Mouse (Mus musculus) midbrain, embryonic 11.5 days (tissue): ENCODE data around the gene Itih4. TPM values are rescaled to one million over a fixed set of nuclear protein-coding genes. Genes with fewer than 3 reads are reported as not detected.

Experiments used
- ATAC-seq: fragments of 200-750 bp; cut with Nextera tagmentation; 2 replicates; pipeline ENCODE4 v1.8.0; 2017; ENCODE audit warnings: moderate TSS enrichment, moderate library complexity; ENCODE audit not compliant: low FRiP score
- DNase-seq: peaks from one replicate; pipeline ENCODE4 v3.0.0; 2015; ENCODE audit warnings: low spot score; ENCODE audit errors: missing footprints
- H3K27ac ChIP-seq: fragments of 300-500 bp; sonication (generic); 2 replicates; pipeline ENCODE4 v1.5.1; 2014; ENCODE audit warnings: low read depth, low read length
- H3K27me3 ChIP-seq: fragments of 300-500 bp; sonication (generic); 2 replicates; pipeline ENCODE4 v1.6.1; 2014; ENCODE audit warnings: mild to moderate bottlenecking, low read length, moderate library complexity, mixed read lengths; ENCODE audit not compliant: control insufficient read depth, insufficient read depth
- H3K36me3 ChIP-seq: fragments of 300-500 bp; sonication (generic); 2 replicates; pipeline ENCODE4 v1.6.1; 2014; ENCODE audit warnings: mild to moderate bottlenecking, low read length, moderate library complexity, mixed read lengths; ENCODE audit not compliant: control insufficient read depth, insufficient read depth
- H3K4me1 ChIP-seq: fragments of 300-500 bp; sonication (generic); 2 replicates; pipeline ENCODE4 v1.6.1; 2014; ENCODE audit warnings: low read length; ENCODE audit not compliant: control insufficient read depth, insufficient read depth
- H3K4me2 ChIP-seq: fragments of 300-500 bp; sonication (generic); 2 replicates; pipeline ENCODE4 v1.6.1; 2014; ENCODE audit warnings: mild to moderate bottlenecking, moderate library complexity
- H3K4me3 ChIP-seq: fragments of 300-500 bp; sonication (generic); 2 replicates; pipeline ENCODE4 v1.5.1; 2014; ENCODE audit warnings: low read depth, low read length
- H3K9ac ChIP-seq: fragments of 300-500 bp; sonication (generic); 2 replicates; pipeline ENCODE4 v1.6.1; 2014; ENCODE audit warnings: low read length
- H3K9me3 ChIP-seq: fragments of 300-500 bp; sonication (generic); 2 replicates; pipeline ENCODE4 v1.6.1; 2016; ENCODE audit warnings: low read length; ENCODE audit not compliant: control insufficient read depth
- WGBS: fragments of 180-500 bp; shearing (Covaris S2); extraction: QIAGEN DNeasy Blood & Tissue Kit; methylation state at CpG from one replicate; pipeline ENCODE4 v1.1.7; 2014; 5-methylcytosine and 5-hydroxymethylcytosine counted together
- polyA plus RNA-seq: library from polyadenylated mRNA; unstranded; fragments of >200 nt; fragmentation: Nextera tagmentation; extraction: Ambion mirVana; gene quantifications from 2 replicates; pipeline ENCODE4 v1.2.1, GENCODE M21; 2014

The Itih4 gene
- polyA plus RNA-seq, 1 experiment from 2014 or later = not detected

DNA sequence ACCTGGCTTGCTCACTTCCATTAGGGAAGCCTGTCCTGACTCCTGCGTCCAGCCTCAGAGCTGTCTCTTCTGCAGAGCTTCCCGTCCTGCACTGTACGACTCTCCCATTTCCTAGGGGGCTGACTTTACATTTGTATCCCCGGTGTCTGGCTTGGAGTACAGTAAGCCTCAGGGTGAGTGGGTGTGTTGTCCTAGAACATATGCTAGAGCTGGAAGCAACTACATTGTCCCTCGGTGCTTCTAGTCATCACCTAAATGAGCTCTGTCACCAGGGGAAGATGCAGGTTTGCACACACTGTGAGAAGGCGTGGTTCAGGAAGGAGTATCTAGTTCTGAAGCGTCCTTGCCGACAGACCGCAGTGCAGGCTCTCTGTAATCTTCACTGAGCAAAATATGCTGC, 23.9 kb upstream of the Itih4 start:
- ATAC-seq = no peak
- Histone ChIP-seq H3K4me2 (no peak overlapping the region), H3K4me1 (no peaks in the 10 kb centered on the region), H3K9ac (no peak overlapping the region), H3K36me3 (no peaks in the 10 kb centered on the region), H3K9me3 (no peaks in the 10 kb centered on the region), H3K4me3 (no peak overlapping the region), H3K27ac (no peak overlapping the region), H3K27me3 (no peaks in the 10 kb centered on the region)
- 90% methylated on average over 9 of the region's 9 CpGs for WGBS
- no peak for DNase-seq

GRCm38 (mm10) chr14:30865311-30865710, 21.0 kb upstream of the Itih4 start:
- H3K27ac ChIP-seq = no peak overlapping the region
- ATAC-seq (no peak), DNase-seq (no peak)
- H3K4me2 ChIP-seq = no peak overlapping the region
- H3K36me3 ChIP-seq = no peaks in the 10 kb centered on the region
- 58% methylated on average over 3 of the region's 3 CpGs for WGBS
- H3K27me3 ChIP-seq = no peaks in the 10 kb centered on the region
- H3K9ac ChIP-seq = no peak overlapping the region
- no peaks in the 10 kb centered on the region for H3K9me3 ChIP-seq
- H3K4me3 ChIP-seq = no peak overlapping the region
- H3K4me1 ChIP-seq = no peaks in the 10 kb centered on the region

DNA sequence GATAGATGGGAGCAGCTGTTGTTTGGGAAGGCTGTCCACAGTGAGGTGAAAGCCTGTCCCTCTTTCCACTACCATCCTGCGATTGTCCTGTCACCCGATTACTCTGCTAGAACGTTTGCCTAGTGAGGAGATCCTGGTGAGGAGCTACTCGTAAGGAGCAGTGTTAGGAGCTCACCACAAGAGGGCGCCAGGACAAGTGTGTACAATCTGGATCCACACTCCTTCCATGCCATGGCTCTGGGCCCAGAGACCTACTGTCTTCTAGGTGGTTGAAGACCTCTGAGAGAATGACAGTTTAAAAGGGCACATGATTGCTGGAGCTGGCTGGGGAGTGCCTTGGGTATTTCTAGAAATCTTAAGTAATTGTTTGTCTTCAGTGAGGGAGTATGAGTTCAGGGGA, 19.2 kb upstream of the Itih4 start:
- no peak overlapping the region for H3K4me2 ChIP-seq
- H3K27ac ChIP-seq = no peak overlapping the region
- no peak overlapping the region for H3K9ac ChIP-seq
- no peaks in the 10 kb centered on the region for H3K4me1 ChIP-seq
- H3K27me3 ChIP-seq = no peaks in the 10 kb centered on the region
- no peak overlapping the region for H3K4me3 ChIP-seq
- H3K36me3 ChIP-seq = no peaks in the 10 kb centered on the region
- ATAC-seq (no peak), DNase-seq (peak; percentile 93)
- H3K9me3 ChIP-seq = no peaks in the 10 kb centered on the region
- 32% methylated on average over 5 of the region's 5 CpGs for WGBS

- Histone ChIP-seq H3K36me3 (no peaks in the 10 kb centered on the region), H3K9ac (no peak overlapping the region), H3K27me3 (no peaks in the 10 kb centered on the region), H3K4me1 (no peaks in the 10 kb centered on the region), H3K4me3 (no peak overlapping the region), H3K9me3 (no peaks in the 10 kb centered on the region), H3K27ac (no peak overlapping the region), H3K4me2 (no peak overlapping the region)
- 93% methylated on average over 10 of the region's 10 CpGs for WGBS
- no peak for ATAC-seq
- no peak for DNase-seq
Observed at GRCm38 (mm10) chr14:30868826-30869225, 17.4 kb upstream of the Itih4 start.

- 91% methylated on average over 8 of the region's 8 CpGs for WGBS
- ATAC-seq (no peak), DNase-seq (no peak)
- Histone ChIP-seq H3K9ac (no peak overlapping the region), H3K4me2 (no peak overlapping the region), H3K27me3 (no peaks in the 10 kb centered on the region), H3K4me1 (no peaks in the 10 kb centered on the region), H3K4me3 (no peak overlapping the region), H3K9me3 (no peaks in the 10 kb centered on the region), H3K36me3 (no peaks in the 10 kb centered on the region; the same call in 1 of the 2 replicates), H3K27ac (no peak overlapping the region)
Observed at GRCm38 (mm10) chr14:30869391-30869801, 16.9 kb upstream of the Itih4 start.

- Histone ChIP-seq H3K27me3 (no peaks in the 10 kb centered on the region), H3K9me3 (no peaks in the 10 kb centered on the region), H3K27ac (no peak overlapping the region), H3K4me1 (no peaks in the 10 kb centered on the region), H3K36me3 (no peaks in the 10 kb centered on the region; the same call in 1 of the 2 replicates), H3K4me2 (no peak overlapping the region), H3K9ac (no peak overlapping the region), H3K4me3 (no peak overlapping the region)
- DNase-seq = no peak
- 90% methylated on average over 25 of the region's 25 CpGs for WGBS
- ATAC-seq = no peak
Observed at GRCm38 (mm10) chr14:30870206-30871147, 15.8 kb upstream of the Itih4 start.

- Histone ChIP-seq H3K4me1 (no peaks in the 10 kb centered on the region), H3K9ac (no peak overlapping the region), H3K27me3 (no peaks in the 10 kb centered on the region), H3K27ac (no peak overlapping the region), H3K4me2 (no peak overlapping the region), H3K4me3 (no peak overlapping the region), H3K9me3 (no peaks in the 10 kb centered on the region), H3K36me3 (no peaks in the 10 kb centered on the region; the same call in 1 of the 2 replicates)
- WGBS = 80% methylated on average over 18 of the region's 18 CpGs
- DNase-seq = no peak
- ATAC-seq = no peak
Observed at GRCm38 (mm10) chr14:30874095-30874700, 12.1 kb upstream of the Itih4 start.

GRCm38 (mm10) chr14:30875130-30875865, 11.0 kb upstream of the Itih4 start:
- Histone ChIP-seq H3K4me2 (no peak overlapping the region), H3K9ac (no peak overlapping the region), H3K27me3 (no peaks in the 10 kb centered on the region), H3K4me3 (no peak overlapping the region), H3K27ac (no peak overlapping the region), H3K4me1 (no peaks in the 10 kb centered on the region), H3K9me3 (no peaks in the 10 kb centered on the region), H3K36me3 (no peaks in the 10 kb centered on the region; the same call in 1 of the 2 replicates)
- DNase-seq (no peak), ATAC-seq (no peak)
- 91% methylated on average over 12 of the region's 12 CpGs for WGBS

GRCm38 (mm10) chr14:30875955-30876354, 10.3 kb upstream of the Itih4 start:
- whole genome bisulfite sequencing = 83% methylated on average over 9 of the region's 9 CpGs
- Histone ChIP-seq H3K36me3 (no peaks in the 10 kb centered on the region; the same call in 1 of the 2 replicates), H3K9me3 (no peaks in the 10 kb centered on the region), H3K4me2 (no peak overlapping the region), H3K4me1 (no peaks in the 10 kb centered on the region), H3K27me3 (no peaks in the 10 kb centered on the region), H3K27ac (no peak overlapping the region), H3K9ac (no peak overlapping the region), H3K4me3 (no peak overlapping the region)
- DNase-seq (no peak), ATAC-seq (no peak)
